8 mouse cellular contexts compared by ENCODE assay signal in genomic region chr11:94472916-94473706, GRCm38 (mm10). TPM values are rescaled to one million over a fixed set of nuclear protein-coding genes. Genes with fewer than 3 reads are reported as not detected.
DNase-seq lines count a peak whose midpoint lies in the region; ATAC-seq lines count a peak whose summit lies in the region.

No protein-coding gene starts in this region.

- no peaks in the 10 kb centered on the region for H3K36me3 ChIP-seq in megakaryocyte, embryonic 14.5 days (replicated peaks; ENCODE audit: low read length)
- H3K36me3 ChIP-seq in hindbrain, embryonic 10.5 days: no peaks in the 10 kb centered on the region
- H3K36me3 ChIP-seq in midbrain, embryonic 14.5 days (ENCODE audit: control insufficient read depth, insufficient read depth, low read length): no peaks in the 10 kb centered on the region

- peak overlapping the region; percentile 94 for H3K27ac ChIP-seq in hindbrain, embryonic 10.5 days
- H3K27ac ChIP-seq in midbrain, embryonic 14.5 days (replicated peaks; ENCODE audit: low read depth, low read length): peak overlapping the region; percentile 78

- H3K4me2 ChIP-seq in midbrain, embryonic 14.5 days (ENCODE audit: low read length): peak overlapping the region; percentile 99

- peak; percentile 16 for DNase-seq in CD4-positive, CD25-positive, alpha-beta regulatory T cell, adult 2 months (ENCODE audit: low read depth, low spot score)
- peak; percentile 66 for DNase-seq in hindbrain, embryonic 10.5 days (ENCODE audit: low spot score)
- DNase-seq in midbrain, embryonic 14.5 days: peak; percentile 63
- no peak for DNase-seq in natural killer cell, adult 2 months (ENCODE audit: low spot score in 2 of 2)

- peaks cover 98% of the 10 kb centered on the region for H3K27me3 ChIP-seq in megakaryocyte, embryonic 14.5 days (replicated peaks)
- peaks cover 86% of the 10 kb centered on the region for H3K27me3 ChIP-seq in hindbrain, embryonic 10.5 days (ENCODE audit: insufficient read depth, poor library complexity, severe bottlenecking)
- H3K27me3 ChIP-seq in midbrain, embryonic 14.5 days (ENCODE audit: control insufficient read depth, insufficient read depth, low read length): peaks cover 17% of the 10 kb centered on the region; the same call in 1 of the 2 replicates

- no peaks in the 10 kb centered on the region for H3K9me3 ChIP-seq in megakaryocyte, embryonic 14.5 days
- no peaks in the 10 kb centered on the region for H3K9me3 ChIP-seq in hindbrain, embryonic 10.5 days
- H3K9me3 ChIP-seq in midbrain, embryonic 14.5 days (ENCODE audit: control insufficient read depth, low read length): no peaks in the 10 kb centered on the region

- peak overlapping the region; percentile 88 for H3K4me3 ChIP-seq in megakaryocyte, embryonic 14.5 days (replicated peaks)
- H3K4me3 ChIP-seq in hindbrain, embryonic 10.5 days: peak overlapping the region; percentile 91
- H3K4me3 ChIP-seq in midbrain, embryonic 14.5 days (replicated peaks; ENCODE audit: low read depth, low read length): peak overlapping the region; percentile 78

- H3K4me1 ChIP-seq in megakaryocyte, embryonic 14.5 days: peaks cover 28% of the 10 kb centered on the region
- H3K4me1 ChIP-seq in hindbrain, embryonic 10.5 days (replicated peaks): peaks cover 84% of the 10 kb centered on the region
- peaks cover 55% of the 10 kb centered on the region for H3K4me1 ChIP-seq in midbrain, embryonic 14.5 days (ENCODE audit: control insufficient read depth, insufficient read depth, low read length)

- no peak for ATAC-seq in CD4-positive, CD25-positive, alpha-beta regulatory T cell, adult 4 months
- ATAC-seq in megakaryocyte, adult 5-6 weeks (ENCODE audit: poor library complexity, severe bottlenecking): no peak
- no peak for ATAC-seq in midbrain, embryonic 14.5 days (ENCODE audit: low FRiP score, low TSS enrichment)
- no peak for ATAC-seq in frontal cortex, adult (ENCODE audit: low TSS enrichment)

- peak overlapping the region; percentile 96 for H3K9ac ChIP-seq in midbrain, embryonic 14.5 days (replicated peaks; ENCODE audit: low read length)

- WGBS in hindbrain, embryonic 10.5 days: 1% methylated on average over 52 of the region's 52 CpGs
- WGBS in midbrain, embryonic 14.5 days: 1% methylated on average over 51 of the region's 52 CpGs

RNA-seq across cellular contexts. Expression of gene Cacna1g, which starts 0.9 kb away (rescaled TPM):
- polyA plus RNA-seq in CD4-positive, CD25-positive, alpha-beta regulatory T cell, adult 4 months (2017; shearing (Covaris generic)): not detected
- polyA plus RNA-seq in megakaryocyte, embryonic 14.5 days (2012; ENCODE audit: insufficient read depth, low replicate concordance): not detected in 2 replicates
- 0.96 and 0.98 TPM in 2 replicates for total RNA-seq in megakaryocyte, adult 5-6 weeks (2015)
- 0.16 TPM in 1 of 2 replicates, not detected in the other for total RNA-seq in megakaryocyte, adult 5-6 weeks (2017)
- 5.3 and 7.7 TPM in 2 replicates for polyA plus RNA-seq in hindbrain, embryonic 10.5 days (2016; fragmentation: Nextera tagmentation; extraction: Ambion mirVana)
- polyA plus RNA-seq in midbrain, embryonic 14.5 days (2014; fragmentation: Nextera tagmentation; extraction: Ambion mirVana): 20.1 and 22.7 TPM in 2 replicates

RNA-seq across cellular contexts. Expression of gene Spata20, which starts 12.9 kb away (rescaled TPM):
- polyA plus RNA-seq in CD4-positive, CD25-positive, alpha-beta regulatory T cell, adult 4 months (2017; shearing (Covaris generic)): not detected
- not detected in 2 replicates for polyA plus RNA-seq in megakaryocyte, embryonic 14.5 days (2012; ENCODE audit: insufficient read depth, low replicate concordance)
- total RNA-seq in megakaryocyte, adult 5-6 weeks (2015): not detected in 2 replicates
- total RNA-seq in megakaryocyte, adult 5-6 weeks (2017): not detected in 2 replicates
- polyA plus RNA-seq in hindbrain, embryonic 10.5 days (2016; fragmentation: Nextera tagmentation; extraction: Ambion mirVana): 0.05 TPM in 1 of 2 replicates, not detected in the other
- 0.42 and 0.54 TPM in 2 replicates for polyA plus RNA-seq in midbrain, embryonic 14.5 days (2014; fragmentation: Nextera tagmentation; extraction: Ambion mirVana)

RNA-seq across cellular contexts. Expression of gene Epn3, which starts 26.7 kb away (rescaled TPM):
- not detected for polyA plus RNA-seq in CD4-positive, CD25-positive, alpha-beta regulatory T cell, adult 4 months (2017; shearing (Covaris generic))
- not detected in 2 replicates for polyA plus RNA-seq in megakaryocyte, embryonic 14.5 days (2012; ENCODE audit: insufficient read depth, low replicate concordance)
- not detected in 2 replicates for total RNA-seq in megakaryocyte, adult 5-6 weeks (2015)
- total RNA-seq in megakaryocyte, adult 5-6 weeks (2017): not detected in 2 replicates
- polyA plus RNA-seq in hindbrain, embryonic 10.5 days (2016; fragmentation: Nextera tagmentation; extraction: Ambion mirVana): 1.7 and 1.9 TPM in 2 replicates
- 0.23 and 0.43 TPM in 2 replicates for polyA plus RNA-seq in midbrain, embryonic 14.5 days (2014; fragmentation: Nextera tagmentation; extraction: Ambion mirVana)

RNA-seq across cellular contexts. Expression of gene Mycbpap, which starts 48.4 kb away (rescaled TPM):
- not detected for polyA plus RNA-seq in CD4-positive, CD25-positive, alpha-beta regulatory T cell, adult 4 months (2017; shearing (Covaris generic))
- not detected in 2 replicates for polyA plus RNA-seq in megakaryocyte, embryonic 14.5 days (2012; ENCODE audit: insufficient read depth, low replicate concordance)
- total RNA-seq in megakaryocyte, adult 5-6 weeks (2015): 0.23 TPM in 1 of 2 replicates, not detected in the other
- 0.20 TPM in 1 of 2 replicates, not detected in the other for total RNA-seq in megakaryocyte, adult 5-6 weeks (2017)
- polyA plus RNA-seq in hindbrain, embryonic 10.5 days (2016; fragmentation: Nextera tagmentation; extraction: Ambion mirVana): 3.9 and 4.6 TPM in 2 replicates
- 2.1 and 3.3 TPM in 2 replicates for polyA plus RNA-seq in midbrain, embryonic 14.5 days (2014; fragmentation: Nextera tagmentation; extraction: Ambion mirVana)

Comparison
In these comparisons a context has a peak if more than half of its experiments do, and no peak if none do; other contexts are left out.
1. DNase-seq: peak in CD4-positive, CD25-positive, alpha-beta regulatory T cell, adult 2 months (single experiment), hindbrain, embryonic 10.5 days (single experiment) and midbrain, embryonic 14.5 days (single experiment); none in natural killer cell, adult 2 months (0 of 2).
2. Peak in every context shown above with its lines, with median percentiles within 50 percentile points of each other: H3K4me3 ChIP-seq.